Mouse (Mus musculus) cerebellum, postnatal 25 days (tissue): ENCODE measurements around the gene Slc12a9.

Experiments used
- DNase-seq, 2 experiments: peaks; one replicate each; pipeline ENCODE4 v3.0.0; 2021; ENCODE audit warnings: mixed read lengths in 2 of 2

Gene Slc12a9

DNA sequence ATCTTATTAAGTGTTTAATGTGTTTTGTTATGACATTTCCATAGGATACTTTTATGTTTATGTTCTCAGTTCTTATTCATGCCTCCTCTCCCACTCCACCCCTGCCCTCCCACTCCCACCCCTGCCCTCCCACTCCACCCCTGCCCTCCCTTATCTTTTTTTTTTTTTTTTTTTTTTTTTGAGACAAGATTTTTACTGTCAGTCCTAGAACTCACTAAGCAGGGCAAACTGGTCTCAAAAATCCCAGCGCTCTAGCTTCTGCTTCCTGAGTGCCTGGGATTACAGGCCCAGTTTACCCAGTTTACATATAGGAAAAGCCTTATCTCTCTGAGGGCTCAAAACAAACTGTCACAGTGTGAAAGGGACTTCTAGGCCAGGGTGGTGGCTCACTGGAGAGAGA lies 13.0 kb upstream of the Slc12a9 start:
- no peak for DNase-seq

DNA sequence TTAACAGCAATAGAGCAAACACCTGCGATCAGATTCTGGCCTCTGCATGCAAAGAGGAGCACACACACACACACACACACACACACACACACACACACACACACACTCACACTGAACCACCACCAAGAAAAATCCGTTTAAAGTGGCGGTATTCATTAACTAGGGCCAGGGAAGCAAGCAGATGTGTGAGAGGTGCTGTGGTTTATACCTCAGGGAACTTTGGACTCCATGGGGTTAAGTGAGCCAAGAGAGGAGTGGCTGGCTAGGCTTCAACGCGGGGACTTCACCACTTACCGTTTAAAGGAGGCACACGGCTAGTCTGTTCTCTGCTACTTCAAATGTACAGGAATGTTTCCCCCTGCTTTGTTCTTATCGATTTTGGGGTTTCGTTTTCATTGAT lies 12.4 kb upstream of the Slc12a9 start:
- DNase-seq: no peak

- no peak for DNase-seq
Measured at GRCm38 (mm10) chr5:137343869-137344268, 10.5 kb upstream of the Slc12a9 start.

GRCm38 (mm10) chr5:137343412-137343811 lies 10.0 kb upstream of the Slc12a9 start:
- no peak for DNase-seq

DNA sequence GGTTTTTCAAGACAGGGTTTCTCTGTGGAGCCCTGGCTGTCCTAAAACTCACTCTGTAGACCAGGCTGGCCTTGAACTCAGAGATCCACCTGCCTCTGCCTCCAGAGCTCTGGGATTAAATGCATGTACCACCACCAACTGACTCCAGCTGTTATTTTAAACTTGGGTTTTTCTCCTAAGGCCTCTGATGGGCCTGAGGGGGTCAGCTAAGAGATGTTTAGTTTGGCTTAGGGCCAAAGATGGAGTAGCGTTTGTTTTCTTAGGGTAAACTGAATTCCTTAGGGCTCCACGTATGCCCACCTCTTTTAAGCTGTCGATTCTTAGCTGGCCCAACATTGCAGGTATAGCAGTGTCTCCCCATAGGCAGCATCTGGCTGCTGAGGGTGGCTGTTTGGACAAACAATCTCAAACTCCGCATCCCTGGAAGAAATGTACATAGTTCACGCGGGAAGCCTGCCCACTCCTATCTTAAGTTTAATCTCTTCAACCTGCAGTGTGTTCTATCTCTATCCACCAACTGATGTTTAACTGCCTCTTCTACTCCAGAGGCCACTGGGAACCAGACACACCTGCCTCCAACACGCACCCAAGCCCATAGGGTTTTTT lies 9.1 kb upstream of the Slc12a9 start:
- DNase-seq: no peak

- DNase-seq: no peak
Measured at GRCm38 (mm10) chr5:137340222-137340621, 6.8 kb upstream of the Slc12a9 start.

DNA sequence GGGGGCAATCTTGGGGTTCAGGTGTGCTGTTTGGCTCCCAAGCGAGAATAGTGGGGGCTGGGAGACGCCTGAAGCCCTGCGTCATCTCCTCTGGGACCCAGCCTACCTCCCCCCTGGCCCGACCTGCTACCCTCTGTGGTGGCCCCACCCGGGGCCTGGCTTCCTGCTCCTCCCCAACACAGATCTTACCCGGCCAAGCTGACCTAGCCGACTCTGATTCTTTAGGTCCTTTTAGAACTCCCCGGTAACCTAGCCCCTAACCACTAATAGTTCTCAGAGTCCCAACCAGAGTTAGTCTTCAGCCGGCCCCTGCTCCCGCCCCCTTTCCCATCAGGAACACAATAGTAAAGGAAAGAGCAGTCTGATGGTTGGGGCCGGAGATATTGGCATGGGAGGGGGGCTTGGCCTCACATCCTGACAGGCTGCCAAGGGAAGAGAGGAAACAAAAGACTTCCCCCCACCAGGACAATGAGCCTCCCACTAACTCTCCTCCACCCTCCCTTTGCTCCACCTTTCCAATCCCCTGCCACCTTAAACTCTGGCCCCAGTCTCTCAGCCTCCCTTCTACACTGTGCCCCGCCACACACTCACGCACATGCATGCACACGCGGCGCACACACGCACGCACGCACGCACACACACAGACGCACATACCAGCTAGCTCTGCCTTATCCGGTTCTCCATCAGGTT lies 6.0 kb upstream of the Slc12a9 start:
- peak; percentile 54 to 70 for DNase-seq

DNA sequence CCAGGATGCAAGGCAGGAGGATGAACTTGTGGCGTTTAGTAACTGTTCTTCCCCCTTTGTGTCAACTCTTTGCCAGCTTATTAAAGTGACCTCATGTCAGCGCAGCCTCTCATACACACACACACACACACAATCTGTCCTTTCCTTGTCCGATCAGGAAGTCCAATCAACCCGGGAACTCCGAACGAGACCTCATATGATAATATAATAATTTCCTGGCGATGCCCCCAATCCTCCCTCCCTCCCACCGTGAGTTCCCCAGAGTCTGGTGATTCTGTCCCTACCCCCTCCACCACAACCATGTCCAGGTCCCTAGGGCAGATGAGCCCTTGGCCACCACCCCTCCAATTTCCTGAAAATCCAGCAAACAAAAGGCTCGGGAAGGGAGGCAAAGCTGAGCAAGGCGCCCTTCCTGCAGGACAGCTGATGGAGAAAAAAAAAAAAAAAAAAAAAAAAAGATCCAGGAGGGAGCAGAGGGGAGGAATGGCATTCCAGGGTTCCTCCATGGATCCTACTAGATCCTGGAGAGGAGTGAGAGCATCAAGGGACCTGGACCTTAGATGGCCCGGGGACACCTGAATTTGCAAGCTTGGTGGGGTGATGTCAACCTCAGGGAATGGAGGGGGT lies 5.4 kb upstream of the Slc12a9 start:
- DNase-seq: peak in 1 of 2 experiments; percentile 53

GRCm38 (mm10) chr5:137338256-137338655 lies 4.9 kb upstream of the Slc12a9 start:
- peak; percentile 90 to 96 for DNase-seq

DNA sequence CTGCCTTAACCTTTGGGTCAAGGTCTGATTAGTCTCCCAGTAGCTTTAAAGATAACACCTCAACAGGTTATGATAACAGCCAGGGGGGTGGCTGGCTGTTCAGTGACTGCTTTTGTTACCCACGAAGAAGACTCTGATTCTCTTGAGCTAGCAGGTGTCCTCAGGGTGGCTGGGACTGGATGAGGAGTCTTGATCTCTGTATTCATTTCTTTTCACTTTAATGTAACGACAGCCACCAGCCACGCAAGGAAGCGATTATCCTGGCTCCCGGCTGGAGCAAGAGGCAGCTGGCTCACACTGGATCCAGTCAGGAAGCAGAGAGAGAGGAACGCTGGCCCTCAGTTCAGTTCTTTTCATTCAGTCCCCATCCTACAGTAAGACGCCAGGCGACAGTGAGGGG lies 3.8 kb upstream of the Slc12a9 start:
- no peak for DNase-seq

DNA sequence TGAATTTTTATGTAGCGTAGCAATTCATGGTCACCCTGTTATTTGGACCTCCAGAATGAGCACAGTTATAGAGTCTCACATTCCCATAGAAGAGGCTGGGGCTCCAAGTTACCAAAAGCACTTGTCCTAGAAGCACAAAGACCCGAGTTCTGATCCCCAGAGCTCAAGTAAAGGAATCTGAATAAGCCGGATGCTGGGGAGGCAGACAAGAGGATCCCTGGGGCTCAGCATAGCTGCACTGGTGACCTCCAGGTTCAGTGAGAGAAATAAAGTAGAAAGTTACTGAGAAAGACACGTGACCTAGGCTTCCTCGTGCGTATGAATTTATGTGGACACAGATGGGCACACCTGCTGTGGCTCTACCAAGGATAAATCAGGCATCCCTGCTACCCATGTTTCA lies 1.7 kb upstream of the Slc12a9 start:
- no peak for DNase-seq

- DNase-seq: no peak
Measured at GRCm38 (mm10) chr5:137334317-137334716, 920 bp upstream of the Slc12a9 start.

DNA sequence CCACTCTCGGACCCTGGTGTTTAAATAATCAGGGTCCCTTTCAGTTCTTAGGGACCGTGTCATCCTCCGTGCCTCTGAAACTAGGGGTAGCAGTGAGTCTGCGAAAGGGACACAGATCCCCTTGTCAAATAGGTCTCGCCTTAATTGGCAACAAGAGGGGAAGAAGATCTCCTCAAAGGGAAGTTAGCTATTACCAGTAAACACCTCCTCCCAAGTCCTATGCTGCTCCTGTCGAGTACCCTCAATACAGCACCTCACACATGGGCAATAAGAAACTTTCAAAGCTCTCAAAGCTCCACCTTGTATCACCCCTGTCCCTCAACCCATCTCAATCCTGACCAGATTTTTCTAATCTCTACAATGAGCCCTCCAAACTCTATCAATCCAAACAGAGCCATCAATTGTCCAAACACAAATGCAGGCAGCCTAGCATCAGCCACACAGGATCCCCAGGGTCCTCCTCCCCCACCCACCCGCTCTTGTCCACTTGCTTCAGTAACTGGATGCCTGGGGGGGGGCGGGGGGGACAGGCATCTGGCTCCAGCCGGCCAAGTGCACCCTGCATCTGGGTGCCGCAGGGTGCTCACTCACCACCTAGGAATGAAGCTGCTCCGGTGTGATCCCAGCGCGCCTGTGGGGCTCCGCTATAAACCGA lies 413 bp downstream of the Slc12a9 start:
- no peak for DNase-seq

- no peak for DNase-seq
Measured at GRCm38 (mm10) chr5:137330910-137331309, 2.5 kb downstream of the Slc12a9 start.

DNA sequence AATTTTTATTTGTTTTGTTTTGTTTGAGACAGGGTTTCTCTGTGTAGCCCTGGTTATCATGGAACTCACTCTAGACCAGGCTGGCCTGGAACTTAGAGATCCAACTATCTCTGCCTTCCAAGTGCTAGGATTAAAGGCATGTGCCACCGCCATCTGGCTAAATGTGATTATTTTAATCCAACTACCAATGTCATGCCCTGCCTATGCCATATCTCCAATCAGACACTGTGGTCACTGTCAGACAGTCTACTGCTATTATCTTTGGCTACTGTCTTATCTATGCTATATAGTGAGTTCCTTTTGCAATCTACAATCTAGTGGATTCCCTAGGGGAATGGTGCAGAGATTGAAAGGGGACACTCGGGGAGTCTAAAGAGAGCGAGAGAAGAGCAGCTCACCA lies 12.4 kb downstream of the Slc12a9 start:
- DNase-seq: no peak

DNA sequence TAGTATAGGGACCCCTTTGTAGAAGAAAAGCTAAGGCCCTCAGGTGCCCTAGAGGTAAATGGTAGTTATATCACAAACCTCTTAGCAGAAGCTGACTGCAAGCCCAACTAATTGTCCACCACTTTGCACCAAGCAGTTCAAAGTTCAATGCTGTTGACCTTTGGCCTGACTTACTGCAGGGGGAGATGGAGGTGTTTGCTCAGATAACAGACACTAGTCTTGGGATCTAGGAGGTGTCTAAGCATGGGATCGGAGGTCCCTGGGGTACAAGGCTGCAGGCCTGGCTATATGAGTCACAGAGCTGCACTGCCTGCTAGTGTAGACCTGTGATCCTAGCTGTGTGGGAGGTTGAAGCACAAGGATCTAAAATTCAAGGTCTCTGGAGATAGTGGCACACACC lies 14.8 kb downstream of the Slc12a9 start:
- no peak for DNase-seq

GRCm38 (mm10) chr5:137317361-137317760 lies 16.0 kb downstream of the Slc12a9 start:
- no peak for DNase-seq

DNA sequence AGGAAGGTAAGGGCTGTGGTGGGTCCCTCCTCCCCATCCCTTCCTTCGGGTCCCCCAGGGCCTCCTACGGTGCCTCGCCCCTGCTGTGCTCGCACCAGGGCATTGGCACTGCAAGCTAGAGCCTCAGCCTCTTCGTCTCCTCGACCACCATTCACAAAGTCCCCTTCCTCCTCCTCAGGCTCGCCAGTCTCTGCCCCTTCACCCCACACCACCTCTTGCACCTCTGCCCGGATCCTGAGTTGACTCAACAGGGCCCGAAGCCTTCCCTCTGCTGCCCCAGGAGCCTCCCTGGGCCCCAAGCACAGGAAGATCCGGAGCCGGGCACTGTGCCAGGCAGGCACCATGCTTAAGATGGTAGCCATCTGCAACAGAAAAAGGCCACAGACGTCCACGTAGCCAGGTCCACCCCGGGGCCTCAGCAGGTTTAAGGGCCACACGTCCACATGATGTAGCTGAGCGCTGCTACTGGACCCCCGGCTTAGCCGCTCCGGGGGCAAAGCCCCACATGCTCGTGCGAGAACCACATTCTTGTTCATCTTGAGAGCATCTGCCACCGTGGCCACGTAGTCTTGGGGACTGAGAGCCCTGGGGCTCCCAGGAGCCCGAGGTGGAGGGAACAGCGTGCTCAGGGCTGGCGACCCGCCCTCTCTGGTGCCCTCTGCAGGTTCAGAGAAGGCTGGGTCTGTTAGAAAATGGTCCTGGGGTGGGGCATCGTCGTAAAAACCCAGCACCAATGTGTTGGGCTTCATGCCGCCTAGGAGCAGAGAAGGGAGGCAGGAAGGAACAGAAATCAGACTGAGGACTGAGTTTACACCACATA lies 18.1 kb downstream of the Slc12a9 start:
- peak; percentile 50 to 70 for DNase-seq

DNA sequence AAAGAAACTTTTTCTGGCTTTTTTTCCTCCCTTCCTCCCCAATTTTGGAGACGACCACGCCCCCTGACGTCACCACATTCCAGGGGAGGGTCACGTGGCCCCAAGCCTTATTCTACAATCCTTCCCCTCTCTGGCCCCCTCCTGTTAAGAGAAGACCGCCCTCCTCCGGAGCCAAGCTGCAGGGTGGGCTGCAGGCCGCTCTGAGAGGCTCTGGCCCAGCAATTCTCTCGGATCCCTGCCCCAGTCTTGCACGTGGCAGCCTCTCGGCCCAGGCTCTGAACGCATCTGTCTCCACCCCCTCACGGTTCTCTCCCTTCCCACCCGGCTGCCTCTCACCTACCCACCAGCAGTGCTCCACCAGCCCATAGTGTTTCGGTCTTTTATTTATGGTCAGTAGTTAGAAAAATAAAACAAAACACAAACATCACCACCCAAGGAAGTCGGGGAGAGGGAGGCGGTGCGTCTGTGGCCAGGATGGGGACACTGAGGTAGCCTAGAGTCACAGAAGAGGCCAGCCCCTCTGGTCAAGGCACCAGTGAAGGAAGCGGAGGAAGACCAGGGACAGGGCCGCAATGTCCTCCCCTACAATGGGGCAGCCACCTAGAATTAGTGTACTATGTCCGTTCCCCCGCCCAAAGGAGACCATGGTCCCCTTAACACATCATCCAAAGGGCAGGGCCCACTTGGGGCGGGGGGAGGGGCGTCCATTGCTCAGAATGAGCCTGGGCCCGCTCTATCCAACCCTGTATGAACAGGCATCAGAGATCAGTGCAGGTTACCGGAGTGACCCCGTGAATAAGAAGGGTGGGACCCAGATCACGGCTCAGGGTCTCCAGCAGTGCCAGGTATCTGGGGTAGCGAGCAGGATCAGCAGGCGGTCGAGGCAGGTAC lies 19.0 kb downstream of the Slc12a9 start, which contains the start of gene Trip6:
Gene Trip6 (minus strand): TSS at position 212 of the 891 bp plus-strand sequence.
- peak in 1 of 2 experiments; percentile 59 for DNase-seq

- no peak for DNase-seq
Measured at GRCm38 (mm10) chr5:137313466-137314192, 19.8 kb downstream of the Slc12a9 start.

DNA sequence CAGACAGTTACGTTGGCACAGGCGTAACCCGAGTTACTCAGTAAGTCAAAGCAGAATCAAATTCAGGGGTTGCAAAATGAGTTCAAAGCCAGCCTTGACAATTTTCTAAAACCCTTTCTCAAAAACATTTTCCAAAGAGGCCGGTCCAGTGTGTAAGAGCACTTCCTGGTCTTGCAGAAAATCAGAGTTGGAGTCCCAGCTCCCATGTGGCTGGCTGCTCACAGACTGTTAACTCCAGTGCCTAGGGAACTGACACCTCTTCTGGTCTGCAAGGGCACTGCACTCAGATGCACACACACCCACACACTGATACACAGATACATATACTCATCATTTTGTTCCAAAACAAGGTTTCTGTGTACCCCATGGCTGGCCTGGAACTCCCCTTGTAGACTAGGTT lies 25.0 kb downstream of the Slc12a9 start:
- DNase-seq: no peak
